Mouse (Mus musculus) liver, embryonic 14.5 days (tissue): ENCODE measurements around the gene Tapt1. TPM values are rescaled to one million over a fixed set of nuclear protein-coding genes. Genes with fewer than 3 reads are reported as not detected.

Experiments used
- ATAC-seq: fragments of 200-750 bp; cut with Nextera tagmentation; 2 replicates; pipeline ENCODE4 v1.8.0; 2017; ENCODE audit warnings: moderate number of reproducible peaks, mild to moderate bottlenecking, moderate library complexity; ENCODE audit not compliant: insufficient read depth
- DNase-seq, 3 experiments: peaks; one replicate each; pipeline ENCODE4 v3.0.0-alpha.2; 2012 to 2013; ENCODE audit warnings: low read depth in 3 of 3, low spot score in 3 of 3
- H3K27ac ChIP-seq: fragments of 300-500 bp; sonication (generic); 2 replicates; pipeline ENCODE4 v1.5.1; 2014; ENCODE audit warnings: moderate library complexity, mild to moderate bottlenecking, control low read depth, inconsistent platforms
- H3K27me3 ChIP-seq: fragments of 300-500 bp; sonication (generic); 2 replicates; pipeline ENCODE4 v1.6.1; 2014; ENCODE audit warnings: mild to moderate bottlenecking, low read length, moderate library complexity; ENCODE audit not compliant: control insufficient read depth, insufficient read depth
- H3K36me3 ChIP-seq: fragments of 300-500 bp; sonication (generic); replicated peaks from 2 replicates; pipeline ENCODE4 v1.6.1; 2014; ENCODE audit warnings: low read depth; ENCODE audit not compliant: control insufficient read depth, insufficient read depth
- H3K4me1 ChIP-seq, 2 experiments: fragments of 200-500 bp in 1 of 2; fragments of 300-500 bp in 1 of 2; sonication (generic) in 1 of 2; replicated peaks; 2 replicates each; pipeline ENCODE4 v1.6.1; 2012 to 2014; ENCODE audit warnings: antibody characterized with exemption in 1 of 2, inconsistent platforms in 1 of 2, low read length in 1 of 2; ENCODE audit not compliant: control insufficient read depth in 2 of 2, insufficient read depth in 2 of 2
- H3K4me2 ChIP-seq: fragments of 300-500 bp; sonication (generic); 2 replicates; pipeline ENCODE4 v1.6.1; 2014; ENCODE audit warnings: low read depth, mild to moderate bottlenecking, control low read depth, moderate library complexity
- H3K4me3 ChIP-seq, 2 experiments: fragments of 200-500 bp in 1 of 2; fragments of 300-500 bp in 1 of 2; sonication (generic) in 1 of 2; 2 replicates each; pipeline ENCODE4 v1.5.1; 2012 to 2014; ENCODE audit warnings: low read depth in 2 of 2, low read length in 2 of 2, mild to moderate bottlenecking in 2 of 2, control low read depth in 1 of 2, inconsistent platforms in 1 of 2, moderate library complexity in 1 of 2; ENCODE audit not compliant: insufficient read depth in 1 of 2
- H3K9ac ChIP-seq: fragments of 300-500 bp; sonication (generic); replicated peaks from 2 replicates; pipeline ENCODE4 v1.6.1; 2014; ENCODE audit warnings: mild to moderate bottlenecking, control low read depth, moderate library complexity
- H3K9me3 ChIP-seq: fragments of 300-500 bp; sonication (generic); 2 replicates; pipeline ENCODE4 v1.6.1; 2016; ENCODE audit warnings: low read length, mixed read lengths; ENCODE audit not compliant: control insufficient read depth
- CTCF ChIP-seq: IDR thresholded peaks from 2 replicates; pipeline ENCODE4 v1.5.1; 2016; ENCODE audit warnings: antibody characterized with exemption, low read depth, control low read depth
- EP300 ChIP-seq: IDR thresholded peaks from 2 replicates; pipeline ENCODE4 v1.6.1; 2016; ENCODE audit warnings: antibody characterized with exemption, low read depth
- WGBS: fragments of 180-500 bp; shearing (Covaris S2); extraction: QIAGEN DNeasy Blood & Tissue Kit; methylation state at CpG from one replicate; pipeline ENCODE4 v1.1.7; 2014; ENCODE audit not compliant: insufficient replicate concordance; 5-methylcytosine and 5-hydroxymethylcytosine counted together
- polyA plus RNA-seq, 2 experiments: library from polyadenylated mRNA; depleted of rRNA in 1 of 2; stranded (reverse) in 1 of 2; unstranded in 1 of 2; fragments of >200 nt; fragmentation: Nextera tagmentation in 1 of 2; extraction: Ambion mirVana in 1 of 2; gene quantifications; 2 replicates each; pipeline versions ENCODE4 v1.2.1 to v1.2.3; 2012 to 2014

Tapt1 gene
- polyA plus RNA-seq, 2 experiments = 30.9 to 31.2 TPM

DNA sequence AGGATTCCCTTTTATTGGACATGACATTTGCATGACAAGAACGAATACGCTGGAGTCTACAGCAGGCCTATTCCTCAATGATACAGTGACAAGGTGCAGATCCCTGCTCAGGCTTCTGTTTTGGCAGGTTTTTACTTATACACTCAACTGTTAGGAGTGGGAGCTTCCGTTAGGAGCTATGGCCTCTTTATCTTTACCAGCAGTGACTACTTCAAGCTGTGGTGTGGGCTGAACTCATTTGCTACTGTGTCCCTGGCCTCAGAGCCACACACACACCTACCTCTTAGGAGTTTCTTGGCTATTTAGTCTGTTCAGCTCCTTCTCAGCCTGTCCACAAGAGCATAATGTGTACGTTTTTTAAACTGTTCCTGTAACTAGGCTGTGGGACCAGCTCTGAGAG lies 30.3 kb downstream of the Tapt1 start:
- Histone ChIP-seq H3K27ac (no peak overlapping the region), H3K4me1 (peaks cover 22 to 27% of the 10 kb centered on the region in 2 experiments), H3K4me2 (peak overlapping the region; percentile 20; the same call in 1 of the 2 replicates), H3K4me3 (no peak overlapping the region), H3K9me3 (no peaks in the 10 kb centered on the region), H3K36me3 (peaks cover 34% of the 10 kb centered on the region), H3K27me3 (no peaks in the 10 kb centered on the region), H3K9ac (peak overlapping the region; percentile 40)
- peak; percentile 75 for ATAC-seq
- 39% methylated on average over 4 of the region's 4 CpGs for WGBS
- DNase-seq = peak in 1 of 3 experiments; percentile 22
- TF ChIP-seq CTCF (no peak), EP300 (peak; percentile 57; the same call in 1 of the 2 replicates)

DNA sequence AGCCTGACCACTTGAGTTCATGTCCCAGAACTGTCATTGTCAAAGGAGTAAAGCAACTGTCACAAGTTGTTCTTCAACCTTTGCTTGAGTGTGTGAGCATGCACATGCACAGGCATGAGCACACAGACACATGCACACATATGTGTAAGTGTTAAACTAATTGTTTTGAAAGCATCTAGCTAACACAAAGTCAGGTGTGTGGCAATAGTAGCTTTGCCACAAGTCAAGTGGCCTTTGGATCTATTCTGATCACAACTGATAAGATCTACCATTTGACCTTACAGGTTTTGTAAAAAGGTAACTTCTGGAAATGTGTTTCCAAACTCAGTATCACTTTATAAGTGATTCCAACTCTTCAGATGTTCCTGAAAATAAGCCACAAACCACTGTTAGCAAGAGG lies 39.1 kb downstream of the Tapt1 start:
- no peak overlapping the region for H3K27ac ChIP-seq
- no peak overlapping the region for H3K9ac ChIP-seq
- no peaks in the 10 kb centered on the region for H3K4me1 ChIP-seq
- no peak overlapping the region for H3K4me2 ChIP-seq
- H3K36me3 ChIP-seq = peaks cover 62% of the 10 kb centered on the region
- ATAC-seq = no peak
- no peaks in the 10 kb centered on the region for H3K9me3 ChIP-seq
- TF ChIP-seq CTCF (no peak), EP300 (no peak)
- no peak overlapping the region for H3K4me3 ChIP-seq
- no peaks in the 10 kb centered on the region for H3K27me3 ChIP-seq
- DNase-seq = no peak

DNA sequence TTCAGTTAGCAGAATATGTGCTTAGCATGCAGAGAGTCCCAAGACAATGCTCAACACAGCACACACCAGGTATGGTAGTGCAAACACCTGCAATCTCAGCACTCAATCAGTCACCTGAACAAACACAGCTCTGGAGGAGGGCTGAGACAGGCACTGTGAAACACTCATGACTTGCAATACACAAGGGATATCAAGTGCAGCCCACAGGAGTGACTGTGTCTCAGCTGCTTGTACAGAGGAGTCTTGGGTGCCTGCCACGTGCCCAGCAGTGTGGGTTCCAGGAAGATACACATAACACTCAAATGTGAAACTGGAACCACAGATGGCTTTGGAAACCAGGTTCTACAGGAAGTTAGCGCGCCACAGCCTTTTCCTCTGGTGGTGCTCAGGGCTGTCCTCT lies 44.8 kb downstream of the Tapt1 start:
- Histone ChIP-seq H3K27ac (no peak overlapping the region), H3K9me3 (no peaks in the 10 kb centered on the region), H3K27me3 (no peaks in the 10 kb centered on the region), H3K36me3 (peaks cover 73% of the 10 kb centered on the region), H3K9ac (no peak overlapping the region), H3K4me2 (no peak overlapping the region), H3K4me3 (no peak overlapping the region), H3K4me1 (no peaks in the 10 kb centered on the region)
- ATAC-seq (no peak), DNase-seq (no peak)
- TF ChIP-seq CTCF (no peak), EP300 (no peak)
- WGBS = 59% methylated on average over 3 of the region's 3 CpGs

DNA sequence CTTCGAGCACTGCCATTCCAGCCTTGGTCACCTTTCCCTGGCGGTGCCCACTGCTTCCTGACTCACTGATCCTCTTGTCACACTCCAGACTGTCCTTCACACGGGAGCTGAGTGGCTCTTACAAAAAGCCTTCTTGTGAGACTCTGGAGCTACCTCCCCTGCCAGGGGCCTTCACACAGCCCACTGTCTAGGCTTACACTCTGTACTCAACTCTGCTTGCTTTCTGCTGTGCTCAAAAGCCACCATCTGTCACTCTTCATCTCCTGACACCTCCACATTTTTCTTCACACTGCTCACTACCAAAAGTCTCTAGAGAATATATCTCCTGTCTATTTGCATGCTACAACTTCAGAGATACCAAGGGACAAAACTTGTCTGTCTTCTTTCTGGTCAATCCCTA lies 46.0 kb downstream of the Tapt1 start:
- TF ChIP-seq CTCF (no peak), EP300 (no peak)
- Histone ChIP-seq H3K36me3 (peaks cover 77% of the 10 kb centered on the region), H3K4me1 (no peaks in the 10 kb centered on the region), H3K9me3 (no peaks in the 10 kb centered on the region), H3K27ac (no peak overlapping the region), H3K4me2 (no peak overlapping the region), H3K9ac (no peak overlapping the region), H3K4me3 (no peak overlapping the region), H3K27me3 (no peaks in the 10 kb centered on the region)
- 82% methylated on average over 3 of the region's 3 CpGs for WGBS
- ATAC-seq (no peak), DNase-seq (no peak)

DNA sequence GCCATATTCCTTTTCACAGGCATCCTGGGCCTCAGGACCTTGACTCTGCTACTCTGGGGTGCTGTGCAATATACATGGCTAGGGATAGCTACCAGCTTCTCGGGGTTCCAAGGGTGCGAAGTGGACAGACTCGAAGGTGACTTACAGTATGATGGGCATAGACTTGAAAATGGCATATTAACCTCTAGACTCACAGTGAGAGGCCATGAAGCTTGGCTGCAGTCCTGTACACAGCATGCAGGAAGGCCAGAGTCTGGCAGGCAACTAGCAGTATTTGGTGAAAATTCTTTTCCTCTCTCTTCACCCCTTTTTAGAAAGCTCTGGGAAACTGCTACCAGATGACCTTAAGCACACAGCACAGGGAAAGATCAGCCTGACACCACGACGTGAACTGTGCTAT lies 52.4 kb downstream of the Tapt1 start:
- Histone ChIP-seq H3K9ac (no peak overlapping the region), H3K36me3 (peaks cover 47% of the 10 kb centered on the region), H3K27me3 (no peaks in the 10 kb centered on the region), H3K4me1 (no peaks in the 10 kb centered on the region), H3K27ac (no peak overlapping the region), H3K4me2 (no peak overlapping the region), H3K4me3 (no peak overlapping the region), H3K9me3 (no peaks in the 10 kb centered on the region)
- no peak for TF ChIP-seq CTCF
- no peak for TF ChIP-seq EP300
- no peak for ATAC-seq
- WGBS = 84% methylated on average over 5 of the region's 5 CpGs
- DNase-seq = no peak
